Mouse (Mus musculus) limb, embryonic 11.5 days (tissue): ENCODE measurements around the gene Ccdc187. TPM values are rescaled to one million over a fixed set of nuclear protein-coding genes. Genes with fewer than 3 reads are reported as not detected.

Experiments
- ATAC-seq: fragments of 200-750 bp; cut with Nextera tagmentation; 2 replicates; pipeline ENCODE4 v1.8.0; 2017; ENCODE audit warnings: low read depth; ENCODE audit not compliant: insufficient number of reproducible peaks, low FRiP score, low TSS enrichment
- DNase-seq: peaks from one replicate; pipeline ENCODE4 v3.0.0-alpha.2; 2015; ENCODE audit warnings: low spot score
- H3K27ac ChIP-seq: fragments of 300-500 bp; sonication (generic); replicated peaks from 2 replicates; pipeline ENCODE4 v1.5.1; 2014; ENCODE audit warnings: low read depth, mild to moderate bottlenecking, low read length
- H3K27me3 ChIP-seq: fragments of 300-500 bp; sonication (generic); 2 replicates; pipeline ENCODE4 v1.6.1; 2014; ENCODE audit warnings: mild to moderate bottlenecking, low read length, mixed read lengths; ENCODE audit not compliant: control insufficient read depth, insufficient read depth
- H3K36me3 ChIP-seq: fragments of 300-500 bp; sonication (generic); 2 replicates; pipeline ENCODE4 v1.6.1; 2014; ENCODE audit warnings: mild to moderate bottlenecking, low read length, moderate library complexity, mixed read lengths; ENCODE audit not compliant: control insufficient read depth, insufficient read depth
- H3K4me1 ChIP-seq: fragments of 300-500 bp; sonication (generic); 2 replicates; pipeline ENCODE4 v1.6.1; 2014; ENCODE audit warnings: low read length, mixed read lengths; ENCODE audit not compliant: control insufficient read depth, insufficient read depth
- H3K4me2 ChIP-seq: fragments of 300-500 bp; sonication (generic); 2 replicates; pipeline ENCODE4 v1.6.1; 2014; ENCODE audit warnings: low read depth, mild to moderate bottlenecking, moderate library complexity; ENCODE audit not compliant: severe bottlenecking
- H3K4me3 ChIP-seq: fragments of 300-500 bp; sonication (generic); 2 replicates; pipeline ENCODE4 v1.5.1; 2014; ENCODE audit warnings: low read depth, low read length
- H3K9ac ChIP-seq: fragments of 300-500 bp; sonication (generic); 2 replicates; pipeline ENCODE4 v1.6.1; 2014; ENCODE audit warnings: mild to moderate bottlenecking, low read length
- H3K9me3 ChIP-seq: fragments of 300-500 bp; sonication (generic); 2 replicates; pipeline ENCODE4 v1.6.1; 2016; ENCODE audit warnings: low read length; ENCODE audit not compliant: control insufficient read depth
- WGBS: fragments of 180-500 bp; shearing (Covaris S2); extraction: QIAGEN DNeasy Blood & Tissue Kit; methylation state at CpG from one replicate; pipeline ENCODE4 v1.1.7; 2014; 5-methylcytosine and 5-hydroxymethylcytosine counted together
- polyA plus RNA-seq: library from polyadenylated mRNA; unstranded; fragments of >200 nt; fragmentation: Nextera tagmentation; extraction: Ambion mirVana; gene quantifications from 2 replicates; pipeline ENCODE4 v1.2.1, GENCODE M21; 2014

The Ccdc187 gene
- polyA plus RNA-seq, 1 experiment from 2014 or later, result not detected

- DNase-seq, result no peak
- Histone ChIP-seq H3K27ac (no peak overlapping the region), H3K4me2 (no peak overlapping the region), H3K4me1 (peaks cover 9% of the 10 kb centered on the region), H3K27me3 (0 out of 2 replicates have a peak, but pooled peaks cover 3% of the 10 kb centered on the region), H3K9me3 (no peaks in the 10 kb centered on the region; the same call in 1 of the 2 replicates), H3K9ac (no peak overlapping the region), H3K36me3 (no peaks in the 10 kb centered on the region), H3K4me3 (no peak overlapping the region)
- WGBS, result 44% methylated on average over 5 of the region's 5 CpGs
- ATAC-seq, result no peak
Observed at GRCm38 (mm10) chr2:26300161-26300807, 5.9 kb upstream of the Ccdc187 start.

DNA sequence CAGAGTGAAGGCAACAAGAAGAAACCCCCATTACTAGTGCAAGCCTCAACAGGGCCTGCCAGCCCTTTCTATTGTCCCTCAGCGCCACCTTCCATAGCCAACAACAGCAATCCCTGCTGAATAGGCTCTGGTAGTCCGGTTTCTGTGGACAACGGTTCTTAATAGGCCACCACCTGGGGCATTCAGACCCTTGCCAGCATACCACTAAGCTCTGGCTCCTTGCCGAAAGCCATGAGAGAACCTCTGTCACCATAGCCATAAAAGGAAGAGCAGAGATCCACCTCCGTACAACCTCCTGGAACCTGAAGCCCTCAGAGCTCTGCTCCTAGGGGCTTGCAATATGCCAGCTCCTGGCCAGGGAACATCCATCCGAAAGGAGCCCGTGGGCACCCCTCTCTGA is 5.0 kb upstream of the Ccdc187 start:
- Histone ChIP-seq H3K9me3 (no peaks in the 10 kb centered on the region; the same call in 1 of the 2 replicates), H3K4me1 (peaks cover 9% of the 10 kb centered on the region), H3K27me3 (0 out of 2 replicates have a peak, but pooled peaks cover 3% of the 10 kb centered on the region), H3K4me3 (no peak overlapping the region), H3K27ac (no peak overlapping the region), H3K4me2 (no peak overlapping the region), H3K36me3 (no peaks in the 10 kb centered on the region), H3K9ac (no peak overlapping the region)
- 46% methylated on average over 7 of the region's 7 CpGs for WGBS
- ATAC-seq (no peak), DNase-seq (no peak)

GRCm38 (mm10) chr2:26298856-26299230 is 4.5 kb upstream of the Ccdc187 start:
- H3K27me3 ChIP-seq, result 0 out of 2 replicates have a peak, but pooled peaks cover 3% of the 10 kb centered on the region
- peaks cover 9% of the 10 kb centered on the region for H3K4me1 ChIP-seq
- 26% methylated on average over 4 of the region's 4 CpGs for WGBS
- no peaks in the 10 kb centered on the region; the same call in 1 of the 2 replicates for H3K9me3 ChIP-seq
- DNase-seq (no peak), ATAC-seq (no peak)
- H3K9ac ChIP-seq, result no peak overlapping the region
- no peaks in the 10 kb centered on the region for H3K36me3 ChIP-seq
- no peak overlapping the region for H3K27ac ChIP-seq
- no peak overlapping the region for H3K4me3 ChIP-seq
- H3K4me2 ChIP-seq, result no peak overlapping the region

DNA sequence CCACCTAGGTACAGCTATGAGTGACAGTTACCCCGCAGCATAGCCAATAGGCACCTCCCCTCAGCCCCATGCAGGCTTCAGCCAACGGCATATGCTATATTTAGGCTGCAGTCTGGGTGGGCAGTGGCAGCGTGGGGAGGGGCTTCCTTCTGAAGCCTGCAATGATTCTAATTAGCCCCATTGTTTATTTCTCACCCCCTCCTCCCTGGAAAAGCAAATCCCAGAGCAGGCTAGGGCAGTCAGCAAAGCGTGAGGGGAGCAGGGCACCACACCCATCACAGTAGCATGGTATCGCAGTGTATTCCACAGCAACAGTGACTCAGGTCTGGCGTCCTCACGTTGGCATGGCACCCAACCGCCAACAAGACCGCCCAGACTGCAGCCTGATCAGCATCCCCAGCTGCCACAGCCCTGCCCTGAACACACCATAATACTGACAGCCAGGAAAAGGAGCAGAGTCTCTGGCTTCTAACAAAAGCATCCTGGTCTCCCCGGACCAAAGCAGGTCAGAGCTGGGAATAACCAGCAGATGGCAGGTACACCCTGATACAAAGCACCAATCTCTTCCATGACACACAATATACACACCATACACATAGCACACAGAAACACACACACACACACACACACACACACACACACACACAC is 4.0 kb upstream of the Ccdc187 start:
- Histone ChIP-seq H3K9ac (no peak overlapping the region), H3K4me1 (peaks cover 9% of the 10 kb centered on the region), H3K27ac (no peak overlapping the region), H3K4me2 (no peak overlapping the region), H3K36me3 (no peaks in the 10 kb centered on the region), H3K4me3 (no peak overlapping the region), H3K9me3 (no peaks in the 10 kb centered on the region; the same call in 1 of the 2 replicates), H3K27me3 (0 out of 2 replicates have a peak, but pooled peaks cover 3% of the 10 kb centered on the region)
- ATAC-seq (no peak), DNase-seq (peak; percentile 37)
- WGBS, result 7% methylated on average over 10 of the region's 10 CpGs

- Histone ChIP-seq H3K4me1 (peaks cover 9% of the 10 kb centered on the region), H3K4me2 (no peak overlapping the region), H3K4me3 (no peak overlapping the region), H3K9me3 (no peaks in the 10 kb centered on the region; the same call in 1 of the 2 replicates), H3K27ac (no peak overlapping the region), H3K36me3 (no peaks in the 10 kb centered on the region), H3K27me3 (0 out of 2 replicates have a peak, but pooled peaks cover 3% of the 10 kb centered on the region), H3K9ac (no peak overlapping the region)
- no peak for ATAC-seq
- 49% methylated on average over 6 of the region's 6 CpGs for WGBS
- no peak for DNase-seq
Observed at GRCm38 (mm10) chr2:26296606-26297195, 2.3 kb upstream of the Ccdc187 start.

- no peak overlapping the region for H3K4me2 ChIP-seq
- DNase-seq (no peak), ATAC-seq (no peak)
- H3K9ac ChIP-seq, result no peak overlapping the region
- H3K27me3 ChIP-seq, result no peaks in the 10 kb centered on the region
- H3K27ac ChIP-seq, result no peak overlapping the region
- no peak overlapping the region for H3K4me3 ChIP-seq
- 70% methylated on average over 5 of the region's 5 CpGs for WGBS
- H3K9me3 ChIP-seq, result no peaks in the 10 kb centered on the region
- H3K4me1 ChIP-seq, result no peaks in the 10 kb centered on the region
- H3K36me3 ChIP-seq, result no peaks in the 10 kb centered on the region
Observed at GRCm38 (mm10) chr2:26290133-26290532, 4.2 kb downstream of the Ccdc187 start.

DNA sequence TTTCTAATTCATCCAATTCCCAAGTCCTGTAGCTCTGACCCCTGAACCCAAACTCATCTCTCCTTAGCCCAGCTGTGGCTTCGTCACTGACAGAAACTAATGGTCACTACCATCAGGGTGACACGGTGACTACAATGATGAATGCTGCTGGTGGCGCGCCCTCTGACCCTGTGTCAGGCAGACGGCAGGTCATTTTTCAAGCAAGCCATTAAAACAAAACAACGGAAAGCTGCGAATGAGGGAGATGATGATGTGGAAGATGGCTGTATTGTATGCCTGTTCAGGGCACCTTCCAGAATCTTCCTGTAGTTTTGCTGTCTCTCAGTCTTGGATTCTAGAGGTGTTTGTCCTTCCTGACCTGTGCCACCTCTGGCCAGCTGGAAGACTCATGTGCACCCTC is 8.0 kb downstream of the Ccdc187 start:
- WGBS, result 33% methylated on average over 7 of the region's 7 CpGs
- Histone ChIP-seq H3K4me2 (no peak overlapping the region), H3K9ac (no peak overlapping the region), H3K4me3 (no peak overlapping the region), H3K27ac (no peak overlapping the region), H3K4me1 (no peaks in the 10 kb centered on the region), H3K36me3 (no peaks in the 10 kb centered on the region), H3K27me3 (no peaks in the 10 kb centered on the region), H3K9me3 (no peaks in the 10 kb centered on the region)
- ATAC-seq (no peak), DNase-seq (no peak)

- no peak overlapping the region for H3K27ac ChIP-seq
- no peak overlapping the region for H3K4me3 ChIP-seq
- ATAC-seq (no peak), DNase-seq (no peak)
- 72% methylated on average over 7 of the region's 7 CpGs for WGBS
- no peaks in the 10 kb centered on the region for H3K4me1 ChIP-seq
- no peak overlapping the region for H3K4me2 ChIP-seq
- H3K36me3 ChIP-seq, result no peaks in the 10 kb centered on the region
- no peaks in the 10 kb centered on the region for H3K27me3 ChIP-seq
- no peaks in the 10 kb centered on the region for H3K9me3 ChIP-seq
- no peak overlapping the region for H3K9ac ChIP-seq
Observed at GRCm38 (mm10) chr2:26285804-26286203, 8.6 kb downstream of the Ccdc187 start.
